Mouse (Mus musculus) ES-E14 (cell line): ENCODE measurements at regions not wholly inside any gene's neighbourhood (a gene's known extent, or its start where the extent isn't known, plus 50 kb on each side); places are given as distances from the start of the nearest gene placed in this dataset.

ENCODE experiments used
- CHD2 ChIP-seq: IDR thresholded peaks from 2 replicates; pipeline ENCODE4 v1.6.1; 2014; ENCODE audit warnings: mild to moderate bottlenecking, low read depth, low read length, inconsistent platforms
- MAFK ChIP-seq: IDR thresholded peaks from 2 replicates; pipeline ENCODE4 v1.6.1; 2014; ENCODE audit warnings: mild to moderate bottlenecking, low read depth, low read length, inconsistent platforms; ENCODE audit not compliant: insufficient read depth
- ZNF384 ChIP-seq: IDR thresholded peaks from 2 replicates; pipeline ENCODE4 v1.6.1; 2012; ENCODE audit warnings: low read depth, low read length, inconsistent platforms

- TF ChIP-seq MAFK = no peak
- TF ChIP-seq CHD2 = no peak
- no peak for TF ChIP-seq ZNF384
These were observed 147.4 kb upstream of the Cypt12 start for GRCm38 (mm10) chr3:17800810-17801209.
